Mouse (Mus musculus): ENCODE measurements around the gene Ick. TPM values are rescaled to one million over a fixed set of nuclear protein-coding genes. Genes with fewer than 3 reads are reported as not detected.
"Not testable (repeated sequence)": the region's sequence is repeated elsewhere in the genome, so short reads cannot be mapped to it uniquely, and the experiment has no call there.

The Ick gene
- 36.7 and 41.2 TPM in 2 replicates for total RNA-seq (2014; rRNA removed)
- 29.3 and 35.2 TPM in 2 replicates for polyA plus RNA-seq (2015; fragmentation: Nextera tagmentation; extraction: Ambion mirVana)

- Histone ChIP-seq H3K4me3 (ENCODE audit: low read length) (peak within 1 kb of the TSS; percentile 94), H3K4me2 (ENCODE audit: low read depth, low read length) (peak within 1 kb of the TSS; percentile 80), H3K9ac (replicated peaks; ENCODE audit: low read length) (peak within 1 kb of the TSS; percentile 89), H3K36me3 (ENCODE audit: insufficient read depth, low read length) (no peaks in the 10 kb centered on the region), H3K27me3 (ENCODE audit: insufficient read depth, low read length) (no peaks in the 10 kb centered on the region), H3K27ac (peak within 1 kb of the TSS; percentile 97), H3K9me3 (ENCODE audit: low read length) (no peaks in the 10 kb centered on the region), H3K4me1 (ENCODE audit: insufficient read depth, low read length) (peaks cover 5% of the 10 kb centered on the region; the same call in 1 of the 2 replicates)
- no peak for TF ChIP-seq CTCF (IDR thresholded peaks at IDR 0.05; ENCODE audit: low read depth)
- DNase-seq (ENCODE audit: low spot score) (peak; percentile 98), ATAC-seq (peak; percentile 94)
- WGBS = under 1% methylated on average over 20 of the region's 20 CpGs
Observed at GRCm38 (mm10) chr9:78108796-78109239, at the start of gene Ick, which contains the start of gene Fbxo9. Ick (plus strand) TSS chr9:78109192. Fbxo9 (minus strand) TSS chr9:78109065.

- Histone ChIP-seq H3K4me3 (ENCODE audit: low read length) (no peak overlapping the region), H3K9me3 (ENCODE audit: low read length) (no peaks in the 10 kb centered on the region), H3K27ac (no peak overlapping the region), H3K4me2 (ENCODE audit: low read depth, low read length) (no peak overlapping the region), H3K9ac (replicated peaks; ENCODE audit: low read length) (no peak overlapping the region), H3K4me1 (ENCODE audit: insufficient read depth, low read length) (no peaks in the 10 kb centered on the region), H3K27me3 (ENCODE audit: insufficient read depth, low read length) (no peaks in the 10 kb centered on the region), H3K36me3 (ENCODE audit: insufficient read depth, low read length) (no peaks in the 10 kb centered on the region)
- WGBS = 89% methylated on average over 16 of the region's 16 CpGs
- TF ChIP-seq CTCF (IDR thresholded peaks at IDR 0.05; ENCODE audit: low read depth) = no peak
- ATAC-seq (no peak), DNase-seq (ENCODE audit: low spot score) (no peak)
Observed at GRCm38 (mm10) chr9:78059525-78060120, 49.4 kb upstream of the Ick start.

- Histone ChIP-seq H3K4me1 (ENCODE audit: insufficient read depth, low read length) (no peaks in the 10 kb centered on the region), H3K4me2 (ENCODE audit: low read depth, low read length) (no peak overlapping the region), H3K9ac (replicated peaks; ENCODE audit: low read length) (no peak overlapping the region), H3K27me3 (ENCODE audit: insufficient read depth, low read length) (no peaks in the 10 kb centered on the region), H3K4me3 (ENCODE audit: low read length) (no peak overlapping the region), H3K36me3 (ENCODE audit: insufficient read depth, low read length) (no peaks in the 10 kb centered on the region), H3K9me3 (ENCODE audit: low read length) (no peaks in the 10 kb centered on the region), H3K27ac (no peak overlapping the region)
- no peak for ATAC-seq
- TF ChIP-seq CTCF (IDR thresholded peaks at IDR 0.05; ENCODE audit: low read depth) = no peak
- DNase-seq (ENCODE audit: low spot score) = no peak
- 75% methylated on average over 9 of the region's 9 CpGs for whole genome bisulfite sequencing
Observed at GRCm38 (mm10) chr9:78062392-78062791, 46.6 kb upstream of the Ick start.

GRCm38 (mm10) chr9:78064121-78064520, 44.9 kb upstream of the Ick start:
- Histone ChIP-seq H3K9me3 (ENCODE audit: low read length) (no peaks in the 10 kb centered on the region), H3K36me3 (ENCODE audit: insufficient read depth, low read length) (no peaks in the 10 kb centered on the region), H3K27me3 (ENCODE audit: insufficient read depth, low read length) (no peaks in the 10 kb centered on the region), H3K4me2 (ENCODE audit: low read depth, low read length) (no peak overlapping the region), H3K4me1 (ENCODE audit: insufficient read depth, low read length) (no peaks in the 10 kb centered on the region), H3K4me3 (ENCODE audit: low read length) (no peak overlapping the region), H3K9ac (replicated peaks; ENCODE audit: low read length) (no peak overlapping the region), H3K27ac (no peak overlapping the region)
- no peak for TF ChIP-seq CTCF (IDR thresholded peaks at IDR 0.05; ENCODE audit: low read depth)
- no peak for ATAC-seq
- 65% methylated on average over 10 of the region's 10 CpGs for WGBS
- DNase-seq (ENCODE audit: low spot score) = no peak

- WGBS = 81% methylated on average over 5 of the region's 5 CpGs
- Histone ChIP-seq H3K36me3 (ENCODE audit: insufficient read depth, low read length) (no peaks in the 10 kb centered on the region), H3K4me2 (ENCODE audit: low read depth, low read length) (no peak overlapping the region), H3K9ac (replicated peaks; ENCODE audit: low read length) (no peak overlapping the region), H3K4me1 (ENCODE audit: insufficient read depth, low read length) (no peaks in the 10 kb centered on the region), H3K27ac (no peak overlapping the region), H3K27me3 (ENCODE audit: insufficient read depth, low read length) (no peaks in the 10 kb centered on the region), H3K4me3 (ENCODE audit: low read length) (no peak overlapping the region), H3K9me3 (ENCODE audit: low read length) (no peaks in the 10 kb centered on the region)
- no peak for DNase-seq (ENCODE audit: low spot score)
- ATAC-seq = no peak
- no peak for TF ChIP-seq CTCF (IDR thresholded peaks at IDR 0.05; ENCODE audit: low read depth)
Observed at GRCm38 (mm10) chr9:78070496-78070895, 38.5 kb upstream of the Ick start.

GRCm38 (mm10) chr9:78071626-78072025, 37.4 kb upstream of the Ick start:
- Histone ChIP-seq H3K27me3 (ENCODE audit: insufficient read depth, low read length) (no peaks in the 10 kb centered on the region), H3K9me3 (ENCODE audit: low read length) (no peaks in the 10 kb centered on the region), H3K4me2 (ENCODE audit: low read depth, low read length) (no peak overlapping the region), H3K9ac (replicated peaks; ENCODE audit: low read length) (no peak overlapping the region), H3K4me3 (ENCODE audit: low read length) (no peak overlapping the region), H3K36me3 (ENCODE audit: insufficient read depth, low read length) (no peaks in the 10 kb centered on the region), H3K27ac (no peak overlapping the region), H3K4me1 (ENCODE audit: insufficient read depth, low read length) (no peaks in the 10 kb centered on the region)
- DNase-seq (ENCODE audit: low spot score) (no peak), ATAC-seq (no peak)
- 92% methylated on average over 4 of the region's 4 CpGs for WGBS
- TF ChIP-seq CTCF (IDR thresholded peaks at IDR 0.05; ENCODE audit: low read depth) = no peak

GRCm38 (mm10) chr9:78073291-78073690, 35.7 kb upstream of the Ick start:
- 90% methylated on average over 3 of the region's 3 CpGs for whole genome bisulfite sequencing
- H3K27me3 ChIP-seq (ENCODE audit: insufficient read depth, low read length); H3K9me3 ChIP-seq (ENCODE audit: low read length); H3K9ac ChIP-seq (replicated peaks; ENCODE audit: low read length); H3K4me1 ChIP-seq (ENCODE audit: insufficient read depth, low read length); H3K27ac ChIP-seq; DNase-seq (ENCODE audit: low spot score); ATAC-seq; H3K36me3 ChIP-seq (ENCODE audit: insufficient read depth, low read length); H3K4me2 ChIP-seq (ENCODE audit: low read depth, low read length); H3K4me3 ChIP-seq (ENCODE audit: low read length): not testable (repeated sequence)

Measured in hindbrain, postnatal 0 days (tissue).